Mouse (Mus musculus): Measurements from ENCODE around the gene Cyp2d10.

GRCm38 (mm10) chr15:82443658-82444057 is 36.7 kb upstream of the Cyp2d10 start:
- TF ChIP-seq TAL1 (IDR thresholded peaks at IDR 0.05; ENCODE audit: low read length) (no peak), GATA1 (IDR thresholded peaks at IDR 0.05; ENCODE audit: low read length) (no peak)

Data from erythroblast, embryonic 14.5 days (primary cell).